Mouse (Mus musculus): ENCODE results near the gene Fbxo34. TPM values are rescaled to one million over a fixed set of nuclear protein-coding genes. Genes with fewer than 3 reads are reported as not detected.

Gene Fbxo34
- polyA plus RNA-seq, 1 experiment from 2014 or later = 27.2 TPM

- ATAC-seq (ENCODE audit: insufficient number of reproducible peaks, low FRiP score, low TSS enrichment, low read depth) = no peak
- no peak overlapping the region for H3K9ac ChIP-seq (ENCODE audit: low read length)
- H3K4me1 ChIP-seq (ENCODE audit: control insufficient read depth, insufficient read depth, low read length) = no peaks in the 10 kb centered on the region
- no peak overlapping the region for H3K4me3 ChIP-seq (ENCODE audit: low read depth, low read length)
- H3K4me2 ChIP-seq (ENCODE audit: low read depth, severe bottlenecking) = no peak overlapping the region
- H3K36me3 ChIP-seq (ENCODE audit: control insufficient read depth, insufficient read depth, low read length) = no peaks in the 10 kb centered on the region
- WGBS = 80% methylated on average over 3 of the region's 3 CpGs
- no peak overlapping the region for H3K27ac ChIP-seq (replicated peaks; ENCODE audit: low read depth, low read length)
- no peaks in the 10 kb centered on the region for H3K27me3 ChIP-seq (ENCODE audit: control insufficient read depth, insufficient read depth, low read length)
- no peaks in the 10 kb centered on the region for H3K9me3 ChIP-seq (ENCODE audit: control insufficient read depth, low read length)
- DNase-seq (ENCODE audit: low spot score) = no peak
Measured at GRCm38 (mm10) chr14:47497166-47497565, 46.9 kb downstream of the Fbxo34 start.

DNA sequence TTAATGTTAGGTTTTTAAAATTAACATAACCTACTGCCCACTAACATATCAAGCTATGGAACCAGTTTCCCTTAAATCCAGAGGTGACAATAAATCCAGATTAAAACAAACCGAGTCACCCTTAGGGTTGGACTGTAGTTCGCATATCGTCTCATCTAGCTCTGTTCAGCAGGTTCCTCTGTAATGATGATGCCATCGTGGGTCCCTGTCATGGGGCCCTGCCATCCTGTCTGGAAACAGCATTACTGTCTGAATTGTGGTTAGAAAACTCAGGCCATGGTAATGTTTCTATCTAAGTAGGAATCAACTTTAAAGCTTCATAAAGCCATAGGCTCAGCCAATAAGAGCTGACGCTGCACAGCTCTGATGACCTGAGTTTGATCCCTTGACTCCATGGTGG lies 48.4 kb downstream of the Fbxo34 start:
- Histone ChIP-seq H3K27me3 (ENCODE audit: control insufficient read depth, insufficient read depth, low read length) (no peaks in the 10 kb centered on the region), H3K4me1 (ENCODE audit: control insufficient read depth, insufficient read depth, low read length) (no peaks in the 10 kb centered on the region), H3K9me3 (ENCODE audit: control insufficient read depth, low read length) (no peaks in the 10 kb centered on the region), H3K4me3 (ENCODE audit: low read depth, low read length) (no peak overlapping the region), H3K9ac (ENCODE audit: low read length) (no peak overlapping the region), H3K4me2 (ENCODE audit: low read depth, severe bottlenecking) (no peak overlapping the region), H3K36me3 (ENCODE audit: control insufficient read depth, insufficient read depth, low read length) (no peaks in the 10 kb centered on the region), H3K27ac (replicated peaks; ENCODE audit: low read depth, low read length) (no peak overlapping the region)
- WGBS = 77% methylated on average over 5 of the region's 5 CpGs
- ATAC-seq (ENCODE audit: insufficient number of reproducible peaks, low FRiP score, low TSS enrichment, low read depth) (no peak), DNase-seq (ENCODE audit: low spot score) (no peak)

DNA sequence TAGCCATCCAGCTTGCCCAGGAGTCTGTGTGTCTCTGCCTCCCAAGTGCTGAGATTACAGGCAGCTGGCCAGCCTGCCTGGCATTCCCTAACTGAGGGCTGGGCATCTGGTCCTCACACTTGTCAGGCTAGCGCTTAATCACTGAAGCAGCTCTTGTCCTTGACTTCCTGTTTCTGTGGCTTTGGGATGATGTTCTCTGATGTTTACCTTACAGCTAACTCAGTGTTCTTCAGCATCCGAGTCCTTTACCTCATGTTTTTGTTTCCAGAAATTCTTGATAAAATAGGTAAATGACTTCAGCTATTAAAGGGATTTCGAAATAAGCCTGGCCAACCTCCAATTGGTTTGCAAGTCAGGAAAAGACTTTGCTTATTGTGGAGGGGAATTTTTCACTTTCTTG lies 53.8 kb downstream of the Fbxo34 start:
- Histone ChIP-seq H3K9me3 (ENCODE audit: control insufficient read depth, low read length) (no peaks in the 10 kb centered on the region), H3K9ac (ENCODE audit: low read length) (no peak overlapping the region), H3K4me2 (ENCODE audit: low read depth, severe bottlenecking) (no peak overlapping the region), H3K4me3 (ENCODE audit: low read depth, low read length) (no peak overlapping the region), H3K36me3 (ENCODE audit: control insufficient read depth, insufficient read depth, low read length) (no peaks in the 10 kb centered on the region), H3K27me3 (ENCODE audit: control insufficient read depth, insufficient read depth, low read length) (no peaks in the 10 kb centered on the region), H3K4me1 (ENCODE audit: control insufficient read depth, insufficient read depth, low read length) (no peaks in the 10 kb centered on the region), H3K27ac (replicated peaks; ENCODE audit: low read depth, low read length) (no peak overlapping the region)
- 95% methylated on average over 3 of the region's 3 CpGs for WGBS
- ATAC-seq (ENCODE audit: insufficient number of reproducible peaks, low FRiP score, low TSS enrichment, low read depth) = no peak
- DNase-seq (ENCODE audit: low spot score) = no peak

GRCm38 (mm10) chr14:47506676-47507075 lies 56.5 kb downstream of the Fbxo34 start:
- no peak for ATAC-seq (ENCODE audit: insufficient number of reproducible peaks, low FRiP score, low TSS enrichment, low read depth)
- WGBS = 95% methylated on average over 5 of the region's 5 CpGs
- no peaks in the 10 kb centered on the region for H3K4me1 ChIP-seq (ENCODE audit: control insufficient read depth, insufficient read depth, low read length)
- H3K9ac ChIP-seq (ENCODE audit: low read length) = no peak overlapping the region
- no peak for DNase-seq (ENCODE audit: low spot score)
- no peak overlapping the region for H3K4me2 ChIP-seq (ENCODE audit: low read depth, severe bottlenecking)
- no peaks in the 10 kb centered on the region for H3K36me3 ChIP-seq (ENCODE audit: control insufficient read depth, insufficient read depth, low read length)
- H3K27ac ChIP-seq (replicated peaks; ENCODE audit: low read depth, low read length) = no peak overlapping the region
- no peak overlapping the region for H3K4me3 ChIP-seq (ENCODE audit: low read depth, low read length)
- H3K27me3 ChIP-seq (ENCODE audit: control insufficient read depth, insufficient read depth, low read length) = no peaks in the 10 kb centered on the region
- no peaks in the 10 kb centered on the region for H3K9me3 ChIP-seq (ENCODE audit: control insufficient read depth, low read length)

DNA sequence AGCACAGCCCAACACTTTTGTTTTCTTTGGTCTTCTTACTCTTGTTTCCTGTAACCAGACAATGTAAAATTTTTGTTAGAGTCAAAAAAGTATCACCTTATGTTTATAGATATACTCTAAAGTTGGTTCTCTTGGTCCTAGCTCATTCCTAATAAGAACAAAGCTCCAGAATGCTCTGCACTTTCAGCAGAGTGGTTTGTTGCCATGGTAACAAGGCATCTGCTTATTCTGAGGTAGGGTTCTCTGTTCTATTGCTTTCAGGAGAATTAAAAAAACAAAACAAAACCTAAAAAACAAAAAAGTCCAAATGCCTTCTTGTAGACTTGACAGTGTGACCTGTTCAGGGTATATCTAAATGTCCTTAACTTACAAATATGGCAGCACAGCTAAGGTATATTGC lies 57.8 kb downstream of the Fbxo34 start:
- no peak for ATAC-seq (ENCODE audit: insufficient number of reproducible peaks, low FRiP score, low TSS enrichment, low read depth)
- no peaks in the 10 kb centered on the region for H3K27me3 ChIP-seq (ENCODE audit: control insufficient read depth, insufficient read depth, low read length)
- no peak overlapping the region for H3K9ac ChIP-seq (ENCODE audit: low read length)
- H3K4me3 ChIP-seq (ENCODE audit: low read depth, low read length) = no peak overlapping the region
- no peaks in the 10 kb centered on the region for H3K36me3 ChIP-seq (ENCODE audit: control insufficient read depth, insufficient read depth, low read length)
- H3K27ac ChIP-seq (replicated peaks; ENCODE audit: low read depth, low read length) = no peak overlapping the region
- no peak overlapping the region for H3K4me2 ChIP-seq (ENCODE audit: low read depth, severe bottlenecking)
- H3K9me3 ChIP-seq (ENCODE audit: control insufficient read depth, low read length) = no peaks in the 10 kb centered on the region
- DNase-seq (ENCODE audit: low spot score) = no peak
- no peaks in the 10 kb centered on the region for H3K4me1 ChIP-seq (ENCODE audit: control insufficient read depth, insufficient read depth, low read length)

- WGBS = 89% methylated on average over 4 of the region's 4 CpGs
- Histone ChIP-seq H3K4me2 (ENCODE audit: low read depth, severe bottlenecking) (no peak overlapping the region), H3K36me3 (ENCODE audit: control insufficient read depth, insufficient read depth, low read length) (no peaks in the 10 kb centered on the region), H3K4me1 (ENCODE audit: control insufficient read depth, insufficient read depth, low read length) (no peaks in the 10 kb centered on the region), H3K27ac (replicated peaks; ENCODE audit: low read depth, low read length) (no peak overlapping the region), H3K4me3 (ENCODE audit: low read depth, low read length) (no peak overlapping the region), H3K9ac (ENCODE audit: low read length) (no peak overlapping the region), H3K27me3 (ENCODE audit: control insufficient read depth, insufficient read depth, low read length) (no peaks in the 10 kb centered on the region), H3K9me3 (ENCODE audit: control insufficient read depth, low read length) (no peaks in the 10 kb centered on the region)
- DNase-seq (ENCODE audit: low spot score) (no peak), ATAC-seq (ENCODE audit: insufficient number of reproducible peaks, low FRiP score, low TSS enrichment, low read depth) (no peak)
Measured at GRCm38 (mm10) chr14:47510244-47510643, 60.0 kb downstream of the Fbxo34 start.

DNA sequence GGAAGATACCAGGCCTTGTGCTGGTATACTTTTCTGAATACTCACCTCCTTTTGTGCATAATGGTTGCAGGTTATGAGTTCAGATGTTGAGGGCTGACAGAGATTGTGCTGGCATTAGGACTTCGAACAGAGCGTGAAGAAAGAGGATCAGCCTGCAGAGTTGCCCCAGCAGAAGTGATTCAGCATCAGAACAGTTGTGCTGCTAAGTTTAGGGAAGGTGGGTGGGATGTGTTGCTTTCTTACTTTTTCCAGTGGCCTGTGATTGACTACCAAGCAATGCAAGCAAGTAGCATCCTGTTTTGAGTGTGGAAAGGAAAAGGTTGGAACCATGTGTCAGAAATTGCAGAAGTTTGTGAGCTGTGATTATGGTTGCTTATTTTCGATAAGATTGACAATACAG lies 63.4 kb downstream of the Fbxo34 start:
- Histone ChIP-seq H3K4me2 (ENCODE audit: low read depth, severe bottlenecking) (no peak overlapping the region), H3K4me1 (ENCODE audit: control insufficient read depth, insufficient read depth, low read length) (no peaks in the 10 kb centered on the region), H3K4me3 (ENCODE audit: low read depth, low read length) (no peak overlapping the region), H3K9ac (ENCODE audit: low read length) (no peak overlapping the region), H3K36me3 (ENCODE audit: control insufficient read depth, insufficient read depth, low read length) (no peaks in the 10 kb centered on the region), H3K27me3 (ENCODE audit: control insufficient read depth, insufficient read depth, low read length) (no peaks in the 10 kb centered on the region), H3K9me3 (ENCODE audit: control insufficient read depth, low read length) (no peaks in the 10 kb centered on the region), H3K27ac (replicated peaks; ENCODE audit: low read depth, low read length) (no peak overlapping the region)
- DNase-seq (ENCODE audit: low spot score) (no peak), ATAC-seq (ENCODE audit: insufficient number of reproducible peaks, low FRiP score, low TSS enrichment, low read depth) (no peak)
- 98% methylated on average over 3 of the region's 3 CpGs for WGBS

DNA sequence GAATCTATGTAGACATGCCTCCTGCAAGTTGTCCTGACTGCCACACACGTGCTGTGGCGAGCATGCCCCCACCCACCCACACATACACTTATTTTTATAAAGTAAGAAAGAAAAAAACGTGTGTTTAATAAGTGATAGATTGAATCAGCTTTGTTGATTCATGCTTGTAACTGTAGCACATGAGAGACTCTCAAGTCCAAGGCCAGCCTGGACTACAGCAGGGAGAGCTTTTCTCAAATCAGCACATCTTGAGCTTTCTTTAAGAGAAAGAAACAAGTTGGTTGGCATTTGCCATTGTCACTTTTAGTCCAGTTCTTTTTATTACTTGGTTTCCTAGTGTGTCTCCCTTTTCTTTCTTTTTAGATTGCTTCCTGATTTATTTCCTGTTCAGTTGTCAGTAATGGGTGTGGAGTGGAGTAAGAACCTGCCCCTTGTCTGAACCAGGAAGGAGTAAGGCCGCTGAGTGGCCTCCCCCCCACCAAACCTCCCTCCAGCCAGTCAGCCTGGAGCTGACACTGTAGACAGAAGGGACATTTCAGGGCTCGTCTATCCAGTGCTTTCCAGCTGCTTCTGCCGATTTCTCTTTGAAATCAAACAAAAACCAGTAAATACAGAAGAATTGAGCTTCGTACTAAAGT lies 64.7 kb downstream of the Fbxo34 start:
- no peaks in the 10 kb centered on the region for H3K9me3 ChIP-seq (ENCODE audit: control insufficient read depth, low read length)
- 76% methylated on average over 7 of the region's 7 CpGs for WGBS
- H3K4me1 ChIP-seq (ENCODE audit: control insufficient read depth, insufficient read depth, low read length) = no peaks in the 10 kb centered on the region
- no peak overlapping the region for H3K27ac ChIP-seq (replicated peaks; ENCODE audit: low read depth, low read length)
- no peaks in the 10 kb centered on the region for H3K36me3 ChIP-seq (ENCODE audit: control insufficient read depth, insufficient read depth, low read length)
- ATAC-seq (ENCODE audit: insufficient number of reproducible peaks, low FRiP score, low TSS enrichment, low read depth) = no peak
- H3K4me3 ChIP-seq (ENCODE audit: low read depth, low read length) = no peak overlapping the region
- no peak for DNase-seq (ENCODE audit: low spot score)
- H3K9ac ChIP-seq (ENCODE audit: low read length) = no peak overlapping the region
- H3K27me3 ChIP-seq (ENCODE audit: control insufficient read depth, insufficient read depth, low read length) = no peaks in the 10 kb centered on the region
- no peak overlapping the region for H3K4me2 ChIP-seq (ENCODE audit: low read depth, severe bottlenecking)

- Histone ChIP-seq H3K27ac (replicated peaks; ENCODE audit: low read depth, low read length) (no peak overlapping the region), H3K4me1 (ENCODE audit: control insufficient read depth, insufficient read depth, low read length) (no peaks in the 10 kb centered on the region), H3K4me3 (ENCODE audit: low read depth, low read length) (no peak overlapping the region), H3K36me3 (ENCODE audit: control insufficient read depth, insufficient read depth, low read length) (no peaks in the 10 kb centered on the region), H3K27me3 (ENCODE audit: control insufficient read depth, insufficient read depth, low read length) (no peaks in the 10 kb centered on the region), H3K4me2 (ENCODE audit: low read depth, severe bottlenecking) (no peak overlapping the region), H3K9me3 (ENCODE audit: control insufficient read depth, low read length) (no peaks in the 10 kb centered on the region), H3K9ac (ENCODE audit: low read length) (no peak overlapping the region)
- WGBS = 89% methylated on average over 8 of the region's 8 CpGs
- DNase-seq (ENCODE audit: low spot score) (no peak), ATAC-seq (ENCODE audit: insufficient number of reproducible peaks, low FRiP score, low TSS enrichment, low read depth) (no peak)
Measured at GRCm38 (mm10) chr14:47515636-47516035, 65.4 kb downstream of the Fbxo34 start.

All from limb, embryonic 11.5 days (tissue).